Mouse (Mus musculus) mouse embryonic stem cell (cell line): ENCODE results near the gene Cgnl1.

Experiments used
- in situ Hi-C, 2 experiments: fragments of 300-500 bp; cut with MboI; formaldehyde crosslinking; loops; 1 replicate in 1 of 2; 3 replicates in 1 of 2; pipeline ENCODE4 v1.14.3; 2019 to 2020; ENCODE audit warnings: low sequenced_read_pairs in 2 of 2, low pct_unique_long_range_greater_than_20kb in 1 of 2, mixed read lengths in 1 of 2; ENCODE audit not compliant: unreplicated experiment in 1 of 2

Cgnl1 gene

DNA sequence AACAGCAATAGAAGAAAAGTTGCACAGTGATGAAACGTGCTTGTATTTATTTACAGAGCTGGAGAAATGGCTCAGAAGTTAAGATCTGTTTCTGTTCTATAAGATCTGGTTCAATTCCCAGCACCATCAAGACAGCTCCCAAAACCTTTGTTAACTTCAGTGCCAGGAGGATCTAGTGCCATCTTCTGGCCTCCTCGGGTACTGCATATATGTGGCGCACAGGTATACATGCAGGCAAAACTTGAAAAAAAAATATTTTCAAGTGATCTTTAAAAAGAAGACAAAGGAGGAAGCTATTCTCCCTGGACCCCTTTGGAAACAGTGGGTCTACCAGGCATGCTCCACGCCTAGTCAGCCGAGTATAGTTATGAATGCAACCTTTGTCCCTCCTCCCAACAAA, 936 bp upstream of the Cgnl1 start:
- in situ Hi-C loops = loop anchor here in 1 of 2 experiments (10.0 kb wide), 1 partner anchor 128 kb away; no protein-coding TSS in a partner anchor

DNA sequence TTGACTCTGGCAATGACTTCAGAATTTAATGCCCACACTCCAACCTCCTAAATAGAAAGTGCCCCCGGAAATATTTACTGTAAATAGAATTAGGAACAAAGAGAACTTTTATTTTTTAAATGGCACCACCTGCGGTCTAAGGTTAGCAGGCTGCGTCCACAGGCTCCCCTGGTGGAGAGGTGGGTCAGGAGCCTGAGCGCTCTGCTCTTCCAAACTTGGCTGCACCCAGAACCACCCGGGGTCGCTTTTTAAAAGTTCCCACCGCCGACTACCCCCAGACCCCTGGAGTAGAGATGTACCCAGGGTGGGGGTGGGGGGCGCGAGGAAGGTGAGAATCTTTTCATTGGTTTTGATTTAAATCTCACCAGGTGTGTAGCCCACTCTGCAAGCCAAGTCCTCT, 918 bp downstream of the Cgnl1 start:
- in situ Hi-C loops = loop anchor here in 1 of 2 experiments (10.0 kb wide), 1 partner anchor 126 kb away; no protein-coding TSS in a partner anchor

DNA sequence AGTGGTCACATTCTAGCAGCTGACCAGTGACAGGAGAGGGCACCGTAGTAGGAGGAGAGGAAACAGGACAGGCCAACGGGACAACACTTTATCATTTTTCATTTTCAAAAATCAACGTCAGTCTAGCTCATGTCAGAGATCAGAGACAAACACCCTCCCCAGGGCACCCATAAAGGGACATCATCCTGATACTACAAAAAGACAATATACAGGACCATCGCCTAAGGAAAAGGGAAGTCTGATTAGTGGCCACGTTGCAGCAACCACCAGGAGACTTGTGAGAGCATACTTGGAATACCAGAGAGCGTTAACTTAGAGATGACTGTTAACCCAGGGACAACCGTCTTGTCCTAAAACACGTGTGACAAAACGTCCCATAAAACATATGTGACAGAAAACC, 1.7 kb downstream of the Cgnl1 start:
- in situ Hi-C loops = loop anchor here in 1 of 2 experiments (10.0 kb wide), 1 partner anchor 125 kb away; no protein-coding TSS in a partner anchor

DNA sequence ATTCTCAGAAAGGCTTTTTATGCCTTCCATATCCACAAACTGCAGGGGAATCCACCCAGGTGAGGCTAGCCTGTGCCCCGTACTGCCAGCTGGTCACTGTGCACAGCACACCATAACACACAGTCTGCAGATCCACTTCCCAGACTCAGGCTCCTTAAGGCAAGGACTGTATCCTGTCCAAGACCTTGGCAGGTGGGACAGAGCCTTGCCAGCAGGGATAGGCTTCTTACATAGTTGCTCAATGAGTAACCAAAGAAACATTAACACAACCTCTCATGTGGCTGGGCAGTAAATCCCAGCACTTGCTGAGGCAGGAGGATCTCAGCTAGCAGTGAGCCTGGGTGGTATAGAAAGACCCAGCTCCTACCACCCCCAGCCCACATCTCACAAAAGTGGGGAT, 3.3 kb downstream of the Cgnl1 start:
- in situ Hi-C loops = no loop called here

DNA sequence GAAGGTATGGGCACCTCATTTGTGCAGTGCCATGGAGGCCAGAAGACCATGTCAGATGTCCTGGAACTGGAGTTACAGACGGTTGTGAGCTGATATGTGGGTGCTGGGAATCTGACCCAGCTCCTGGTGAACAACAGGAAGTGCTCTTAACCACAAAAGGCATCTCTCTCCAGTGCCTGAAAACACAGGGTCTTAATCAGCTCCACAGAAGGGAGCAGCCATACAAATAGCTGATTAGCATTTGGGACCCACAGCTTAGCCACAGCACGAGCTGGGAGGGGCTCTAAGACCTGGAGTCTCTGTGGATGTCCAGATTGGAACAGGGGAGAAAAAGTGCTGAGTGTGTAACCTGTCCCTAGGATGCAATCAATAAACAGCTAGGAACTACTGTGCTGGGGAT, 4.5 kb downstream of the Cgnl1 start:
- in situ Hi-C loops = no loop called here

DNA sequence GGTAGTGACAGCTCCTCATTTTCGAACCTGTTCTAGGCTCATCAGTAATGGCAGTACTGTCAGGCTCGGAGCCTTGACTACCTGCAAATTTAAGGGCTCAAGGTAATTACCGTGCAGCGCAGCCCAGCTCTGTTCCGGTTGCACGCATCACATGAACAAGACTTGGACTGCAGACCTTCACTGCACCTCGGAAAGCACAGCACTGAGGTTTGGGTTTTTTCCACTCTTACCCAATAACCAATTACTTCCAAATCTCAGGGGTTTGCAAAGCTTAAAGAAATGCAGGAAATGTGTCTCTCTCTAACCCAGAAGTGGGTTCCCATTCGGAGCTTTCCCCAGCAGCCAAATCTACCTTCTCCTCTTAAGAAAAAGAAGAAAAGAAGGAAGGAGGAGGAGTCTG, 5.1 kb downstream of the Cgnl1 start:
- in situ Hi-C loops = no loop called here

DNA sequence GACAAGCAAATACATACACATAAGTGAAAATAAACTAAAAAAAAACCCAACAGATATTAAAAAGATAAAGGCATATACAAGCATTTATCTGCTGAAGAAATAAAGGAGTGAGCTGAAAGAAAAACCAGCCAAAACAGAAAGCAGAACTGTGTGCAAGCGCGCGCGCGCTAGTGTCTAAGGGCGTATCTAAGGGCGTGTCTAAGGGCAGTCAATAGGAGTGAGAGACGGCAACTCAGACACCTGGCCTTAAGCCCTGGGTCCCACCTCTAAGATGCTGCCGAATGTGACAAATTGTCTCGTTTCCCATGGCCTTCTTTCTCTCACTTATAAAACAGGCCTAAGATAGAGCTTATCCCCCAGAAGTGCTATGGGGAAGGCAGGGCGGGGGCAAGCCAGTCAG, 6.9 kb downstream of the Cgnl1 start:
- in situ Hi-C loops = no loop called here

DNA sequence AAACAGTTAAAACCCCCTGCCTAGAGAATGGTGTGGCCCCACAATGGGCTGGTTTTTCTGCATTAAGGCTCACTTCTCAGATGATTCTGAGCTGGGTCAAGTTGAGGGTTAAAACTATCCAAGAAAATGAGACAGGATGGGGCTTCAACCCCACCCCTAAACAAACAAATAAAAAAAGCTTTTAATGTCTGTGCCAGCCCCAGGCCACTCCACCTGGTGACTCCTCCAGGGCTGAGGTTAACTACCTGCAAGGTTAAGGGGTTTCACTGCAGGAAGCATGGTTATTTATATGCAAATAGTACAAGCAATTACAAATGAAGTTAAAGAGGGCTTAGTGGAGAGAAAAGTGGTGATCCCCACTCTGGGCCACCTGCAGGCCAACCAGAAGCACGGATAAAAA, 8.1 kb downstream of the Cgnl1 start:
- in situ Hi-C loops = no loop called here

DNA sequence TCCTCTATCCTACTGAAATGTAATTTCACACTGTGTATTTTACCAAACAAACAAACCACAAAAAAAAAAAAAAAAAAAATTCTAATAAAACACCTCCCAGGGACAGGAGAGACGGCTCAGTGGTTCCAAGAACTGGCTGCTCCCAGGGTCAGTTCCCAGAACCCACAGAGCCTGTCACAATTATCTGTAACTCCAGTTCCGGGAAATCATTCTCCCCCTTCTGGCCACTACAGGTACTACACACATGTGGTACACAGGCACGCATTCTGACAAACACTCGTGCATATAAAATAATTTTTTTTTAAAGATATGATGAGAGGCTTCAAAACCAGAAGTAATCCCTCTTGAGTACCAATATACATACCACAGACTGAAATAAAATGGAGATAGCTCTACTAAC, 9.7 kb downstream of the Cgnl1 start:
- in situ Hi-C loops = no loop called here

DNA sequence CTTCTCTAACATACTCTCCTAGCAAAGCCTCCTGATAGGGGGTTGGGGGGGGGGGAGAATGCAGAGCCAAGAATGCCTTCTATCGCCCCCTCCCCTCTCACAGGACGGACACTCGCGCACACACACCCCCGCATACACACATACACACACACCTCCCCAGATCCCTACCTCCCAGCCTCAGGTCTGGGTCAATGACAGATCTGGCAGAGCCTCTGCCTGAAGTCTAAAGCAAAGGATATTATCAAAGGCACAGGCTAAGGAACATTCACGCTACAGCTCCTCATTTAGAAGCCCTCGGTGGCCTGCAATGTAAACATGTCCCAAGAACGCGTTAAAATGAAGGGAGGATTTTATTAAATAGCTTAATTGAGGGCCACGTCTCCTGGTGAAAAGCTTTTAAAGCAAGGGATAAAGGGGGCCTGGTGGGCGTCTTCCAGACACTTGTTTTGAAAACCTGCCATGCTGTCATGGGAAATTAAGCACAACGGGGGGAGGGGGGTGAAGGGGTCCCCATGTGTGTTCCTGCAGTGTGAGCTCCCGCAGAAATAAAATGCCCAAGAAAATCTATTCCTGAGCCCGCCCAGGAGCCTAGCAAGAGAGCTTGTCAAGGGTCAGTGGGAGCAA, 10.8 kb downstream of the Cgnl1 start:
- in situ Hi-C loops = no loop called here

DNA sequence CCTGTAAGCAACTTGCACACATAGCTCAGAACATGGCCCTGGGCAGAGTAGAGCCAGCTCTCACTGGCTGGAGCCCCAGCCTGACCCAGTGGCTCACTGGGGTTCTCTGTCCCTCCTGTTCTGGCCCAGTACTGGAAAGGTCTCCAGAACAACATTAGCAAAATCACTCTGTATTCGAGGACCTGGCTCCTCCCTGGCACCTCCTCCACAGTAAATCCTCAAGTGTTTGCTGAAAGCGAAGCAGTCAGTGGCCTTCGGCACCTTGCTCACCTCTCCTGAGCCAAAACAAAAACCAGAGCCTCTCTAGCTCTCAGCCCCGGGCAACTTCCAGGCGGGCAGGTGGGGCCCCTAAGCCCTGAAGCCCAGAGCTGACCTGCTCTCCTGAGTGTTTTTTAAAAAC, 11.5 kb downstream of the Cgnl1 start:
- in situ Hi-C loops = no loop called here

DNA sequence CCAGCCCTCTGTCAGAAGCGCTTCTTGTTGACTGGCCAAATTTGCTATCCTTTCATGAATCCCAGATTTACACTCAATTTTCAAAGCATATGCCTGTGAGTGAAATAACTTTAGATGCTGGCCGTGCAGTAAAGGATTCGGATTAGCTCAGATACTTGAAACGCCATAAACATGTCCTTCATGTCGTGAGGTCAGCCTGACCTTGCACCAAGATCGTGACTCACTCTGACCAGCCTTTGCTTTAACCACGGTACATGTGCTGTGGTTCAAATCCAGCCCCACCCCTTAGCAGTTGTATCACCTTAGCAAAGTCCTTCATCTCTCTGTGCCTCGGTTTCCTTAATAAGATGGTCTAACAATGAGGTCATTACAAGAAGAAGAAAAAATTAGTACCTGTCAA, 14.0 kb downstream of the Cgnl1 start:
- in situ Hi-C loops = no loop called here

DNA sequence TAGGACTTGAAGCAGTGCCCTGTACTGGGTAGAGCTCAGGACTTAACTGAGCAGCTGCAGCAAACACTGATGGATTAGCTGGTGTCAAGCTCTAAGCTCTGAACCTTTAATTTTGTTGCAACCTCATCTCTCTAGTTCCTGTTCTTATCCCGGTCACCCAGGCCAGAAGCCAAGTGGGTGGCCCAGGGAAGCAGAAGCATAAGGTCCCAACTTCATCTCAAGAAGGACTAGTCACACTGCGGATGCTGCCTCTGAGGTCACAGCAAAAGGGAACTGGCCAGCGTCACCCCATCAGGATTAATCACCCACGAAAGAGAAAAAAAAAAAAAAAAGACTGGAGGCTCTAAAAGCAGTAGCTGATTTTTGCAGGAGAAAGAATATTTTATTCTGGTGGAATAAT, 14.5 kb downstream of the Cgnl1 start:
- in situ Hi-C loops = no loop called here

DNA sequence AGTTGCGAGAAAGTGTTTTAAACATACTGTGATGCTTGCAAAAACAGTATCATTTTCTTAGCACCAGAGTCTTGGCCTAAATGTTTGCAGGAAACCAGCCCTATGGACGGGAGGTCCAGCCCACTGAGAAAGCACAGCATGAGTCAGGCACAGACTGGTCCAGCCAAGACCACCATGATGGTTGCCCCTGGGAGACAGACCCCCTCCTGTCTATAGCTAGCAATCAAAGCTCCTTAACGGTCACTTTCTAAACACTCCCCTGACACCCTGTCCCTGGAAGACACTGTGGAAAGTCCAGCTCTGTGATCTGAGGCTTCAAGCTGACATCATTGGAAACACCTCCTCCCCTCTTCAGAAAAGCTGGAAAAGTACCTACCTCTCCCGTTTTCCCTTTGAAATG, 17.4 kb downstream of the Cgnl1 start:
- in situ Hi-C loops = no loop called here

DNA sequence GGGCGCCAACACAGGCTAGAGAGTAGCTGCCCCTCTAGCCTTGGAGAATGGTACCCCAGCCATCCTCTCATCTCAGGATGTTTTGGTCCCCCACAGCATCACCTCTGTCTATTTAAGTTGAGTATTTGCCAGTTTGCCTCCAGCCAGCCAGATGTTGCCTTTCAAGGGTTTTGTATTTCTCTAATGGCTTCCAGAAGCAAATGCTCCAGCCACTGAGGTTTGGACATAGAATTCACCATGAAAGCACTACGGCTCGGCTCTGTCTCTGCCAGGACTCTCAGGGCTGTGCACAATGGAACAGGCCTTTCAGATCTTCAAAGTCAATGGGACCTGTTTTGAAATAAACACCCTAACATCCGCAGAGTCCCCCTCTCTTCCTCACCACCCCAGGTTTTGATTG, 17.9 kb downstream of the Cgnl1 start:
- in situ Hi-C loops = no loop called here

DNA sequence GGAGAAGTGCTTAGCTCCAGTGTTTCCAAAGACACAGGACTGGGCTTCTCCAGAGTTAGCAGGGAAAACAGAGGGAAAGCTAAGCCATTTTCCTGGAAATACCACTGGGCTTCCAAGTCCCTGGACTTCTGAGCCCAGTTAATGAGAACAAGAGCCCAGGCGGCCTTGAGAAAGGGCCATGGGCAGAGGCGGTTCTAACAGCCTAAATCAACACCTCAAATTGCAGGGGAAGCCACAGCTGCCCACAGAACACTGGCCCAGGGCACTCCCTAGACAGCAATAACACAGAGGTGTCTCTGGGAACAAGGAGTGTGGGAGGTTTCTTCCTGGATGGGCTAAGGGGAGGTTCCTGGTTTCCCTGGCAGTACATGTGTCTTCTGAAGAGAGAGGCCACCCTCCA, 18.3 kb downstream of the Cgnl1 start:
- in situ Hi-C loops = no loop called here

DNA sequence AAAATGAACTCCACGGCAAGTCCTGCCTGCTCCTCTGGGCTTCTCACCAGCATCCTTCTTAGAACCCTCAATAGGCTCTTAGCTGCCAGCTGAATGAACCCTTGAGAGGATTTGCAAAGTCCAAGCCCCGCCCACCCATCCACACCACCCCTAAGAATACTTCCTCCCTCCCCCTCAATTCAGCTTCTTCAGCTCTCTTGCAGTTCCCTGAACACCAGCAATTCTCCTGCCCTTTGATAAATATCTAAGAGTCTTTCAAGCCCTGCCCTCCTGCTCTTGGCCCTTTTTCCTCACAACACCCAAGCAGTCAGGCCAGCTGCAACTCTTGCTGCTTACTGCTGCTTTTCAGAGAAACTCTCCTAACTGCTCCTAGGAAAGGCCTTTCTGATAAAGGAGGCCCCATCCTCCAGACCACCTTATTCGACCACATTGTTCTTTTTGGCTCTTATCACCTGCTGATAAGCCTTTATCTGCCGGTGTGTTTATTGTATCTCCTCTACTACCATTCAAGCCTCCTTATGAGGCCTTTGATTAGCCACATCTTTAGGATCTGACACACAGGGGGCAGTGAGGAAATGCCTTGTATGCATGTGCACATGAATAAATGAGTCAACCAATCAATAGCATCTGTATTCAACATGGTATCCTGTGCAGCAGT, 21.3 kb downstream of the Cgnl1 start:
- in situ Hi-C loops = no loop called here

DNA sequence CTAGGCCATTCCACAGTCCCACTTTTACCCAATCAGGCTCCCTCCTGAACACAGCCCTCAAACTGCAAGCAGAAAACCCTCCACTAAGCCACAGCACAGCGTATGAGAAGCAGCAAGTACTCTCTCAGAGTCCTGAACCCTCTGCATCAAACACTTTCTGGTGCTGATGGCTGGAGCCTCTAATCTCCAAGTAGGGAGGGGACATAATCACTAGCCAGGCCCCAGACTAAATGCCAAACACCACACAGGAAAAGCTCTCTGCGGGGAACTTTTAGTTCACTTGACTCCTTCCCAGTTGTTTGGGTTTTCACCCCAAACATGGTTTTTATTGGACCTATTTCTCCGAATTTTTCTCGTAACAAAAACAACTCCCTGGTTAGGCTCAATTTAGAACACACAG, 25.0 kb downstream of the Cgnl1 start:
- in situ Hi-C loops = no loop called here

DNA sequence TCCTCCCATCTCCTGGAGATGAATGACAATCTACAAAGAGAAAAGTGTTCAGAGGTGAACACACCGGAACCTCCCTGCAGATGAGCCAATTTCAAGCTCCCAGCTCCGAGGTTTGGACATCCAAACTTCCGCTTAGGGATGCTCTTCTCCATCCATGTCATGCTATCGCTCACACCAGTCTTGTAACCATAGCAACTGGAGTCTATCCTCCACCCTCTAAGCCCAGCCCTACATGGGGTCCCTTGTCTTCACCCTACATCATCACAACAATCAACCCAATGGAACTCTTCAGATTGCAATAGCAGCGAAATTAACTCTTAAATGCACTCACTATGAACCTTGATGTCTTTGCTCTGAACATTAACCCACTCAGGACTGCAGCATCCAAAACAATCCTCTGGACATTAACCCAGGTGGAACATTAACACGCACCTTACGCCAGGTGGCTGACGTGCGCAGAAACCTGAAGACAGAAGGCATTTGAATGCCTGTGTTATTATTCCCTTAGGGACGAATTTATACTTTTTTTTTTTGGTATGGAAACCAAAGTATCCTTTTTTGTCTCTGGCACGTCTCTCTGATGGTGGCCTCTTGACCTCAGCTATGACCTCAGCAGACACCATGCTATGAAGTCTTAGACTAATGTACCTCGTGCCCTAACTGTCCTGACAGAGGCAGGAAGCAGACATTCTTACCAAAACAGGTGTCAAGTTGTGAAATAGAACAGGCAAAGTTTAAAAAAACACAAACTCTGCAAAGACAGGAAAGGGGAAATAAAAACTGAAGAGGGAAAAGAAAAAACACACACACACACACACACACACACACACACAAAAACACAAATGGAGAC, 33.1 kb downstream of the Cgnl1 start:
- in situ Hi-C loops = no loop called here
